Mouse (Mus musculus): ENCODE results near the gene Sectm1b.

- no peak for TF ChIP-seq CTCF (IDR thresholded peaks at IDR 0.05)
- TF ChIP-seq POLR2A (IDR thresholded peaks at IDR 0.05; ENCODE audit: insufficient read depth, low read depth, low read length) = no peak
- TF ChIP-seq EP300 (IDR thresholded peaks at IDR 0.05; ENCODE audit: insufficient read depth, low read depth, low read length) = no peak
Measured at GRCm38 (mm10) chr11:121086296-121086695, 22.9 kb upstream of the Sectm1b start.

All from heart, adult 2 months (tissue).